Mouse (Mus musculus) olfactory bulb, adult 2 months (tissue): ENCODE measurements around the gene Pth2.

Experiments
- CTCF ChIP-seq: fragments of 200-500 bp; IDR thresholded peaks from 2 replicates; pipeline ENCODE4 v1.5.1; 2012; ENCODE audit warnings: low read depth, mild to moderate bottlenecking, low read length, moderate library complexity; ENCODE audit not compliant: insufficient read depth
- POLR2A ChIP-seq: fragments of 200-500 bp; IDR thresholded peaks from 2 replicates; pipeline ENCODE4 v1.6.1; 2012; ENCODE audit warnings: mild to moderate bottlenecking, low read depth, low read length, moderate library complexity; ENCODE audit not compliant: insufficient read depth

DNA sequence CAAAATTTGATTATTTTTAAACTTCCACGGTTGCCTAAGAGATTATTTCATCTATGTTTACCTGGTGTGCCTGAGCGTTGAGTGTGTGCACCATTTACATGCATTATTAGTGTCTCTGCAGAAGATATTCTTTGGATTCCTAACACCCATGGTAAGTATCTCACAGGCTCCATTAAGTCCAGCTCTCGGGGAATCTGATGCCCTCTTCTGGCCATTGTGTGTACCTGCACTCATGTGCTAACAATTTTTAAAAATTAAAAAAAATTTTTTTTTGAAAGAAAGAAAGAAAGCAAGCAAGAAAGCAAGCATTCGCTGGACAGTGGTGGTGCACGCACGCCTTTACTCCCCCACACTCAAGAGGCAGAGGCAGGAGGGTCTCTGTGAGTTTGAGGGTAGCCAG lies 27.5 kb downstream of the Pth2 start:
- no peak for TF ChIP-seq CTCF
- no peak for TF ChIP-seq POLR2A
